ENCODE assay signal across 8 mouse cellular contexts in genomic region chr1:128368732-128369441, GRCm38 (mm10). TPM values are rescaled to one million over a fixed set of nuclear protein-coding genes. Genes with fewer than 3 reads are reported as not detected.
DNase-seq lines count a peak whose midpoint lies in the region; ATAC-seq and TF ChIP-seq lines count a peak whose summit lies in the region.

No protein-coding gene starts in this region.

- peak; percentile 24 for DNase-seq in kidney, adult 18-20 months
- no peak for DNase-seq in kidney, adult 11 months
- no peak for DNase-seq in Patski (ENCODE audit: low read depth, low spot score)
- DNase-seq in embryonic facial prominence, embryonic 14.5 days (ENCODE audit: low spot score): peak; percentile 59
- peak; percentile 57 to 63 for DNase-seq in left cerebral cortex, postnatal 25 days (ENCODE audit: low spot score in 2 of 2)
- DNase-seq in thymus, postnatal 10 days (ENCODE audit: low spot score in 2 of 2): peak; percentile 51 to 78

- no peak overlapping the region for H3K4me3 ChIP-seq in embryonic facial prominence, embryonic 14.5 days (ENCODE audit: low read depth, low read length)
- no peak overlapping the region for H3K4me3 ChIP-seq in hindbrain, embryonic 13.5 days
- no peak overlapping the region for H3K4me3 ChIP-seq in midbrain, embryonic 16.5 days (ENCODE audit: low read depth, low read length)

- intact Hi-C loops in left cerebral cortex, postnatal 25 days (cut with DNase I): loop anchor here (2.0 kb wide), 1 partner anchor 456 kb away; no protein-coding TSS in a partner anchor

- TF ChIP-seq CTCF in Patski (IDR thresholded peaks at IDR 0.05): peak; percentile 77

- CTCF ChIA-PET in Patski (lab: Charles Lee): interaction anchor here (0.6 to 2.8 kb wide), 6 partner anchors 9 to 456 kb away, joined by 3 to 15 read pairs (median 4); partner anchors contain the start of gene Mcm6

- no peak for ATAC-seq in Patski
- peak; percentile 63; the same call in 1 of the 2 replicates for ATAC-seq in embryonic facial prominence, embryonic 14.5 days (ENCODE audit: low read depth)
- peak; percentile 63; the same call in 1 of the 2 replicates for ATAC-seq in hindbrain, embryonic 13.5 days (ENCODE audit: low FRiP score)
- ATAC-seq in midbrain, embryonic 16.5 days: peak; percentile 72; the same call in 1 of the 2 replicates

- H3K27me3 ChIP-seq in Patski: no peaks in the 10 kb centered on the region
- H3K27me3 ChIP-seq in embryonic facial prominence, embryonic 14.5 days (replicated peaks; ENCODE audit: control insufficient read depth, insufficient read depth, low read length): no peaks in the 10 kb centered on the region
- no peaks in the 10 kb centered on the region for H3K27me3 ChIP-seq in hindbrain, embryonic 13.5 days
- no peaks in the 10 kb centered on the region for H3K27me3 ChIP-seq in midbrain, embryonic 16.5 days (ENCODE audit: control insufficient read depth, insufficient read depth, low read depth, low read length)

- H3K9me3 ChIP-seq in embryonic facial prominence, embryonic 14.5 days (ENCODE audit: control insufficient read depth, low read length): no peaks in the 10 kb centered on the region
- no peaks in the 10 kb centered on the region for H3K9me3 ChIP-seq in hindbrain, embryonic 13.5 days
- H3K9me3 ChIP-seq in midbrain, embryonic 16.5 days (replicated peaks; ENCODE audit: control insufficient read depth, low read length, poor library complexity, severe bottlenecking): no peaks in the 10 kb centered on the region

- WGBS in embryonic facial prominence, embryonic 14.5 days: 66% methylated on average over 5 of the region's 5 CpGs
- WGBS in hindbrain, embryonic 13.5 days: 55% methylated on average over 5 of the region's 5 CpGs
- WGBS in midbrain, embryonic 16.5 days: 40% methylated on average over 5 of the region's 5 CpGs

- no peak overlapping the region for H3K9ac ChIP-seq in embryonic facial prominence, embryonic 14.5 days (ENCODE audit: low read depth, low read length)
- no peak overlapping the region for H3K9ac ChIP-seq in hindbrain, embryonic 13.5 days
- no peak overlapping the region for H3K9ac ChIP-seq in midbrain, embryonic 16.5 days (ENCODE audit: low read depth, low read length)

- H3K27ac ChIP-seq in embryonic facial prominence, embryonic 14.5 days (replicated peaks; ENCODE audit: low read depth, low read length): no peak overlapping the region
- H3K27ac ChIP-seq in hindbrain, embryonic 13.5 days: no peak overlapping the region
- no peak overlapping the region for H3K27ac ChIP-seq in midbrain, embryonic 16.5 days (ENCODE audit: low read length)

- no peaks in the 10 kb centered on the region for H3K4me1 ChIP-seq in embryonic facial prominence, embryonic 14.5 days (ENCODE audit: control insufficient read depth, insufficient read depth, low read length)
- no peaks in the 10 kb centered on the region for H3K4me1 ChIP-seq in hindbrain, embryonic 13.5 days (replicated peaks)
- no peaks in the 10 kb centered on the region for H3K4me1 ChIP-seq in midbrain, embryonic 16.5 days (ENCODE audit: control insufficient read depth, insufficient read depth, low read length)

- no peak overlapping the region for H3K4me2 ChIP-seq in embryonic facial prominence, embryonic 14.5 days (ENCODE audit: low read depth, low read length)
- no peak overlapping the region for H3K4me2 ChIP-seq in hindbrain, embryonic 13.5 days
- no peak overlapping the region for H3K4me2 ChIP-seq in midbrain, embryonic 16.5 days (ENCODE audit: low read length)

- in situ Hi-C loops in Patski (cut with MboI; ENCODE audit: low pct_unique_long_range_greater_than_20kb): loop anchor here (5.0 kb wide), 1 partner anchor 458 kb away; no protein-coding TSS in a partner anchor

- peaks cover 35% of the 10 kb centered on the region for H3K36me3 ChIP-seq in embryonic facial prominence, embryonic 14.5 days (ENCODE audit: control insufficient read depth, insufficient read depth, low read length)
- H3K36me3 ChIP-seq in hindbrain, embryonic 13.5 days: peaks cover 19% of the 10 kb centered on the region
- H3K36me3 ChIP-seq in midbrain, embryonic 16.5 days (ENCODE audit: control insufficient read depth, insufficient read depth, low read length): peaks cover 3% of the 10 kb centered on the region; the same call in 1 of the 2 replicates

- POLR2A ChIA-PET in Patski (lab: Charles Lee): no interaction called here

RNA-seq across cellular contexts. Expression of gene Mcm6, which starts 9.4 kb away (rescaled TPM):
- 73.5 TPM for polyA plus RNA-seq in Patski (2021)
- polyA plus RNA-seq in embryonic facial prominence, embryonic 14.5 days (2014; fragmentation: Nextera tagmentation; extraction: Ambion mirVana): 185 and 216 TPM in 2 replicates
- polyA plus RNA-seq in hindbrain, embryonic 13.5 days (2015; fragmentation: Nextera tagmentation; extraction: Ambion mirVana): 78.7 and 81.3 TPM in 2 replicates
- 1 to 10 TPM; 5.4 to 5.6 TPM for total RNA-seq in left cerebral cortex, postnatal 25 days (2021)
- 44.9 and 50.4 TPM in 2 replicates for polyA plus RNA-seq in midbrain, embryonic 16.5 days (2015; fragmentation: Nextera tagmentation; extraction: Ambion mirVana)

RNA-seq across cellular contexts. Expression of gene Lct, which starts 40.8 kb away (rescaled TPM):
- polyA plus RNA-seq in Patski (2021): 0.04 TPM
- polyA plus RNA-seq in embryonic facial prominence, embryonic 14.5 days (2014; fragmentation: Nextera tagmentation; extraction: Ambion mirVana): 0.13 and 0.37 TPM in 2 replicates
- 0.06 and 0.29 TPM in 2 replicates for polyA plus RNA-seq in hindbrain, embryonic 13.5 days (2015; fragmentation: Nextera tagmentation; extraction: Ambion mirVana)
- 1 to 10 TPM; 1.9 to 2.2 TPM for total RNA-seq in left cerebral cortex, postnatal 25 days (2021)
- 0.05 and 0.50 TPM in 2 replicates for polyA plus RNA-seq in midbrain, embryonic 16.5 days (2015; fragmentation: Nextera tagmentation; extraction: Ambion mirVana)

RNA-seq across cellular contexts. Expression of gene Dars, which starts 48.3 kb away (rescaled TPM):
- polyA plus RNA-seq in Patski (2021): 107 TPM
- 97.8 and 104 TPM in 2 replicates for polyA plus RNA-seq in embryonic facial prominence, embryonic 14.5 days (2014; fragmentation: Nextera tagmentation; extraction: Ambion mirVana)
- 163 and 165 TPM in 2 replicates for polyA plus RNA-seq in hindbrain, embryonic 13.5 days (2015; fragmentation: Nextera tagmentation; extraction: Ambion mirVana)
- 10 to 100 TPM; 53.1 to 55.4 TPM for total RNA-seq in left cerebral cortex, postnatal 25 days (2021)
- polyA plus RNA-seq in midbrain, embryonic 16.5 days (2015; fragmentation: Nextera tagmentation; extraction: Ambion mirVana): 123 and 124 TPM in 2 replicates

Comparison
In these comparisons a context has a peak if more than half of its experiments do, and no peak if none do; other contexts are left out.
1. DNase-seq: peak in kidney, adult 18-20 months (single experiment), embryonic facial prominence, embryonic 14.5 days (single experiment), left cerebral cortex, postnatal 25 days (2 of 2) and thymus, postnatal 10 days (2 of 2); none in kidney, adult 11 months (single experiment) and Patski (single experiment).